Comparison of ENCODE assay signal across 8 mouse cellular contexts in genomic region chr11:69399201-69400082, GRCm38 (mm10). TPM values are rescaled to one million over a fixed set of nuclear protein-coding genes. Genes with fewer than 3 reads are reported as not detected.
DNase-seq lines count a peak whose midpoint lies in the region; ATAC-seq and TF ChIP-seq lines count a peak whose summit lies in the region.

No protein-coding gene starts in this region.

- no peak for TF ChIP-seq EP300 in stomach, postnatal 0 days (optimal IDR thresholded peaks at IDR 0.05)

- H3K4me3 ChIP-seq in stomach, embryonic 14.5 days (ENCODE audit: low read depth, low read length), result no peak overlapping the region
- no peak overlapping the region for H3K4me3 ChIP-seq in stomach, postnatal 0 days (ENCODE audit: low read depth, low read length)
- H3K4me3 ChIP-seq in hindbrain, embryonic 10.5 days, result peak overlapping the region; percentile 77

- 27% methylated on average over 66 of the region's 66 CpGs for WGBS in stomach, embryonic 14.5 days
- WGBS in stomach, postnatal 0 days, result 54% methylated on average over 66 of the region's 66 CpGs
- 10% methylated on average over 66 of the region's 66 CpGs for WGBS in hindbrain, embryonic 10.5 days

- peak; percentile 25 for DNase-seq in CD4-positive, CD25-positive, alpha-beta regulatory T cell, adult 2 months (ENCODE audit: low read depth, low spot score)
- DNase-seq in stomach, postnatal 0 days (ENCODE audit: low spot score), result no peak
- DNase-seq in hindbrain, embryonic 10.5 days (ENCODE audit: low spot score), result peak; percentile 53
- DNase-seq in lung, postnatal 4 days, result peak; percentile 22 to 56
- DNase-seq in layer of hippocampus, adult 18-20 months (ENCODE audit: low spot score in 2 of 2), result no peak
- no peak for DNase-seq in left cerebral cortex, postnatal 14 days (ENCODE audit: low spot score in 2 of 2)

- intact Hi-C loops in left cerebral cortex, postnatal 14 days (cut with DNase I), result loop anchor here (5.0 kb wide), 1 partner anchor 33 kb away; no protein-coding TSS in a partner anchor

- no peak for ATAC-seq in CD4-positive, CD25-positive, alpha-beta regulatory T cell, adult 4 months
- ATAC-seq in stomach, embryonic 14.5 days (ENCODE audit: insufficient number of reproducible peaks, insufficient read depth, low FRiP score, low read depth), result no peak
- no peak for ATAC-seq in stomach, postnatal 0 days (ENCODE audit: low FRiP score, low TSS enrichment)

- peak overlapping the region; percentile 25; the same call in 1 of the 2 replicates for H3K9ac ChIP-seq in stomach, embryonic 14.5 days (replicated peaks; ENCODE audit: low read depth, low read length)
- H3K9ac ChIP-seq in stomach, postnatal 0 days (ENCODE audit: low read length), result no peak overlapping the region; the same call in 1 of the 2 replicates

- H3K4me2 ChIP-seq in stomach, embryonic 14.5 days (replicated peaks; ENCODE audit: low read depth, low read length), result peak overlapping the region; percentile 76; the same call in 1 of the 2 replicates
- no peak overlapping the region for H3K4me2 ChIP-seq in stomach, postnatal 0 days (replicated peaks; ENCODE audit: low read depth)

- H3K4me1 ChIP-seq in stomach, embryonic 14.5 days (ENCODE audit: control insufficient read depth, insufficient read depth, low read length), result peaks cover 35% of the 10 kb centered on the region; the same call in 1 of the 2 replicates
- peaks cover 5% of the 10 kb centered on the region; the same call in 1 of the 2 replicates for H3K4me1 ChIP-seq in stomach, postnatal 0 days (replicated peaks; ENCODE audit: control insufficient read depth, insufficient read depth)
- peaks cover 66% of the 10 kb centered on the region for H3K4me1 ChIP-seq in hindbrain, embryonic 10.5 days (replicated peaks)

- no peaks in the 10 kb centered on the region for H3K9me3 ChIP-seq in stomach, embryonic 14.5 days (ENCODE audit: control insufficient read depth, low read depth, low read length)
- H3K9me3 ChIP-seq in stomach, postnatal 0 days (ENCODE audit: control insufficient read depth, low read length), result no peaks in the 10 kb centered on the region
- no peaks in the 10 kb centered on the region for H3K9me3 ChIP-seq in hindbrain, embryonic 10.5 days

- no peaks in the 10 kb centered on the region for H3K27me3 ChIP-seq in stomach, embryonic 14.5 days (ENCODE audit: control insufficient read depth, insufficient read depth, low read length)
- no peaks in the 10 kb centered on the region for H3K27me3 ChIP-seq in stomach, postnatal 0 days (ENCODE audit: control insufficient read depth, insufficient read depth, low read length)
- peaks cover 32% of the 10 kb centered on the region for H3K27me3 ChIP-seq in hindbrain, embryonic 10.5 days (ENCODE audit: insufficient read depth, poor library complexity, severe bottlenecking)

- no peak overlapping the region for H3K27ac ChIP-seq in stomach, embryonic 14.5 days (ENCODE audit: low read length)
- no peak overlapping the region for H3K27ac ChIP-seq in stomach, postnatal 0 days (replicated peaks)
- peak overlapping the region; percentile 68 for H3K27ac ChIP-seq in hindbrain, embryonic 10.5 days

- peaks cover 47% of the 10 kb centered on the region for H3K36me3 ChIP-seq in stomach, embryonic 14.5 days (ENCODE audit: control insufficient read depth, insufficient read depth, low read length)
- H3K36me3 ChIP-seq in stomach, postnatal 0 days (ENCODE audit: control insufficient read depth, insufficient read depth, low read length), result peaks cover 27% of the 10 kb centered on the region
- H3K36me3 ChIP-seq in hindbrain, embryonic 10.5 days, result peaks cover 61% of the 10 kb centered on the region

- no peak for TF ChIP-seq CTCF in stomach, postnatal 0 days (IDR thresholded peaks at IDR 0.05; ENCODE audit: low read depth)

RNA-seq across cellular contexts. Expression of gene Tmem88, which starts 1.4 kb away (rescaled TPM):
- polyA plus RNA-seq in CD4-positive, CD25-positive, alpha-beta regulatory T cell, adult 4 months (2017; shearing (Covaris generic)), result 1 to 10 TPM; 1.1 to 1.2 TPM
- 30.0 and 30.3 TPM in 2 replicates for polyA plus RNA-seq in stomach, embryonic 14.5 days (2014; fragmentation: Nextera tagmentation; extraction: Ambion mirVana)
- 14.9 and 17.8 TPM in 2 replicates for polyA plus RNA-seq in stomach, postnatal 0 days (2015; fragmentation: Nextera tagmentation; extraction: Ambion mirVana)
- 22.1 and 22.2 TPM in 2 replicates for polyA plus RNA-seq in hindbrain, embryonic 10.5 days (2016; fragmentation: Nextera tagmentation; extraction: Ambion mirVana)
- total RNA-seq in layer of hippocampus, adult 18-20 months (2021), result 1 to 10 TPM; 2.5 to 2.7 TPM
- 1 to 10 TPM; 2.6 to 2.9 TPM for total RNA-seq in left cerebral cortex, postnatal 14 days (2021)

RNA-seq across cellular contexts. Expression of gene Cyb5d1, which starts 4.0 kb away (rescaled TPM):
- polyA plus RNA-seq in CD4-positive, CD25-positive, alpha-beta regulatory T cell, adult 4 months (2017; shearing (Covaris generic)), result 10 to 100 TPM; 17.0 to 28.2 TPM
- 15.0 and 23.5 TPM in 2 replicates for polyA plus RNA-seq in stomach, embryonic 14.5 days (2014; fragmentation: Nextera tagmentation; extraction: Ambion mirVana)
- polyA plus RNA-seq in stomach, postnatal 0 days (2015; fragmentation: Nextera tagmentation; extraction: Ambion mirVana), result 9.1 and 9.5 TPM in 2 replicates
- 47.2 and 51.7 TPM in 2 replicates for polyA plus RNA-seq in hindbrain, embryonic 10.5 days (2016; fragmentation: Nextera tagmentation; extraction: Ambion mirVana)
- total RNA-seq in layer of hippocampus, adult 18-20 months (2021), result 10 to 100 TPM; 47.8 to 51.2 TPM
- 10 to 100 TPM; 36.8 to 42.0 TPM for total RNA-seq in left cerebral cortex, postnatal 14 days (2021)

RNA-seq across cellular contexts. Expression of gene Naa38, which starts 4.2 kb away (rescaled TPM):
- 100 to 1,000 TPM in 1 of 2 experiments, 10 to 100 TPM in 1; 87.8 to 116 TPM for polyA plus RNA-seq in CD4-positive, CD25-positive, alpha-beta regulatory T cell, adult 4 months (2017; shearing (Covaris generic))
- 158 and 177 TPM in 2 replicates for polyA plus RNA-seq in stomach, embryonic 14.5 days (2014; fragmentation: Nextera tagmentation; extraction: Ambion mirVana)
- 153 and 170 TPM in 2 replicates for polyA plus RNA-seq in stomach, postnatal 0 days (2015; fragmentation: Nextera tagmentation; extraction: Ambion mirVana)
- polyA plus RNA-seq in hindbrain, embryonic 10.5 days (2016; fragmentation: Nextera tagmentation; extraction: Ambion mirVana), result 148 and 159 TPM in 2 replicates
- 100 to 1,000 TPM; 107 to 123 TPM for total RNA-seq in layer of hippocampus, adult 18-20 months (2021)
- 100 to 1,000 TPM in 1 of 2 experiments, 10 to 100 TPM in 1; 92.0 to 106 TPM for total RNA-seq in left cerebral cortex, postnatal 14 days (2021)

RNA-seq across cellular contexts. Expression of gene Kdm6b, which starts 14.0 kb away (rescaled TPM):
- polyA plus RNA-seq in CD4-positive, CD25-positive, alpha-beta regulatory T cell, adult 4 months (2017; shearing (Covaris generic)), result 10 to 100 TPM; 30.7 to 32.6 TPM
- 30.6 and 34.3 TPM in 2 replicates for polyA plus RNA-seq in stomach, embryonic 14.5 days (2014; fragmentation: Nextera tagmentation; extraction: Ambion mirVana)
- 12.9 and 13.1 TPM in 2 replicates for polyA plus RNA-seq in stomach, postnatal 0 days (2015; fragmentation: Nextera tagmentation; extraction: Ambion mirVana)
- 37.9 and 43.4 TPM in 2 replicates for polyA plus RNA-seq in hindbrain, embryonic 10.5 days (2016; fragmentation: Nextera tagmentation; extraction: Ambion mirVana)
- total RNA-seq in layer of hippocampus, adult 18-20 months (2021), result 10 to 100 TPM; 35.7 to 39.3 TPM
- total RNA-seq in left cerebral cortex, postnatal 14 days (2021), result 10 to 100 TPM; 33.0 to 33.3 TPM

RNA-seq across cellular contexts. Expression of gene Chd3, which starts 30.2 kb away (rescaled TPM):
- 10 to 100 TPM; 71.8 to 80.8 TPM for polyA plus RNA-seq in CD4-positive, CD25-positive, alpha-beta regulatory T cell, adult 4 months (2017; shearing (Covaris generic))
- polyA plus RNA-seq in stomach, embryonic 14.5 days (2014; fragmentation: Nextera tagmentation; extraction: Ambion mirVana), result 85.3 and 87.4 TPM in 2 replicates
- 18.4 and 18.9 TPM in 2 replicates for polyA plus RNA-seq in stomach, postnatal 0 days (2015; fragmentation: Nextera tagmentation; extraction: Ambion mirVana)
- polyA plus RNA-seq in hindbrain, embryonic 10.5 days (2016; fragmentation: Nextera tagmentation; extraction: Ambion mirVana), result 45.1 and 46.9 TPM in 2 replicates
- total RNA-seq in layer of hippocampus, adult 18-20 months (2021), result 100 to 1,000 TPM; 531 to 556 TPM
- total RNA-seq in left cerebral cortex, postnatal 14 days (2021), result 100 to 1,000 TPM; 531 to 563 TPM

Comparison
In these comparisons a context has a peak if more than half of its experiments do, and no peak if none do; other contexts are left out.
1. DNase-seq: peak in CD4-positive, CD25-positive, alpha-beta regulatory T cell, adult 2 months (single experiment), hindbrain, embryonic 10.5 days (single experiment) and lung, postnatal 4 days (2 of 2); none in stomach, postnatal 0 days (single experiment), layer of hippocampus, adult 18-20 months (0 of 2) and left cerebral cortex, postnatal 14 days (0 of 2).